Mouse (Mus musculus) megakaryocyte, adult 5-6 weeks (primary cell): ENCODE results near the gene Stn1. TPM values are rescaled to one million over a fixed set of nuclear protein-coding genes. Genes with fewer than 3 reads are reported as not detected.
"Not testable (repeated sequence)": the region's sequence is repeated elsewhere in the genome, so short reads cannot be mapped to it uniquely, and the experiment has no call there.

Experiments used
- ATAC-seq: 2 replicates; pipeline ENCODE4 v1.8.0; 2016; ENCODE audit warnings: mild to moderate bottlenecking, inconsistent platforms; ENCODE audit not compliant: poor library complexity, severe bottlenecking
- total RNA-seq, 2 experiments: library from RNA; stranded (forward) in 1 of 2; stranded (reverse) in 1 of 2; fragments of 153-499, 151-499 nt in 1 of 2; fragments of 221-1000, 200-1000 nt in 1 of 2; gene quantifications; 2 replicates each; pipeline versions ENCODE4 v1.2.3 to v1.2.4; 2015 to 2017

Gene Stn1
- 44.2 and 46.2 TPM in 2 replicates for total RNA-seq (2015)
- 39.2 and 44.9 TPM in 2 replicates for total RNA-seq (2017)

DNA sequence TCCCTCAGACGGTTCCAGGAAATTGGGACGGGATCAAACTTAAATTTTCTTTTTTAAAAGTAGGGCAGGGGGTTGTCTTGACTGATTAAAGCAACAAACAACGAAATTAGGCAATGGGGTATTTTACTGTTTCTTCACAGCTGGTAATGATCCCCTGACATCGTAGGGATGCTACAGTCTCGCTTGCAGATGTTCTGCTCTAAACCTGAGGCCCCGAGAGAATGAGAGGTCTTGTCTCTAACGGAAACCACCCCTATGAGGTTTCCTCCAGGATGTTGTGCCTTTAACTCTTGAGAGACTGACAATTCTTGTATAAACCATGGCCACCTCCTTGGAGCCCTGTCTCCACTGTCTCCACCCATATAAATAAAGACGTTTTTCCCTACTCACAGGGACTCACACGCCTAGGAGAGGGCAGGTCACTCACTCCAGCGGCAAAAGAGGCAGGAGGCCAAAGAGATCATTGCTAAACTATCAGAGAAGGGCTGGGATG lies at the start of gene Stn1:
Stn1 (minus strand) TSS at position 208 of the 493 bp plus-strand sequence.
- ATAC-seq, result no peak

DNA sequence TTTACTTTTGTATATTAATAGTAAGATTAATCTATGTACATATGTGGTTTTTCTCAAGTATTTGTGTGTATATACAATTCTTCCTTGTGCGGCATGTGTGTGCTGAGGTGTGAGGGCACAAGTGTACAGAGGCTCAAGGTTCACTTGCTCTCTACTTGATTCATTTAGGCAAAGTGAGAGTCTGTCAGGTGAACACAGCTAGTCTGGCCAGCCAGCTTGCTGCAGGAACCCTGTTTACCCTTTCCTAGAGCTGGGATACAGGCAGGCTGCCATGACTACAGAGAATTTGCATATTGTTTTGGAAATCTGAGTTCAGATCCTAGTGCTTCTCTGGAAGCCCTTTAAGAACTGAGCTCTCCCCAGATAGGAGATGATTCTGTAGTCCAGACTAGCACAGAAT lies 49.7 kb upstream of the Stn1 start:
- ATAC-seq, result no peak

DNA sequence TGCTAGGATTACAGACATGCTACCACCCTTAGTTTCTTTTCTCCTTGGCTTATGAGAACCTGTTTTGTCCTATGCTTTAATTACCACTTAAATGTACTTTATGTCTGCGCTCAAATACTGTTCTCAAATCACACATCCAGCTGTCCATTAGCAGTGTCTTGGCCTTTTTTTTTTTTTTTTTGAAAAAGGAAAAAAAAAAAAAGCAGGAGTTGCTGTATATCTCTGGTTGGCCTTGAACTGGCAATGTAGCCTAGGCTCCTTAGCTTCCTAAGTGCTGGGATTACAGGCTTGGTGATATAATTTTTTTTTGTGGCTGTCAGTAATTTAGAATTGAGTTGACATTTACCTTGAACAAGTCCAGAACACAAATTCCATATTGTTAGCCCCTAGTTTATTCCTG lies 48.5 kb upstream of the Stn1 start:
- ATAC-seq, result no peak

DNA sequence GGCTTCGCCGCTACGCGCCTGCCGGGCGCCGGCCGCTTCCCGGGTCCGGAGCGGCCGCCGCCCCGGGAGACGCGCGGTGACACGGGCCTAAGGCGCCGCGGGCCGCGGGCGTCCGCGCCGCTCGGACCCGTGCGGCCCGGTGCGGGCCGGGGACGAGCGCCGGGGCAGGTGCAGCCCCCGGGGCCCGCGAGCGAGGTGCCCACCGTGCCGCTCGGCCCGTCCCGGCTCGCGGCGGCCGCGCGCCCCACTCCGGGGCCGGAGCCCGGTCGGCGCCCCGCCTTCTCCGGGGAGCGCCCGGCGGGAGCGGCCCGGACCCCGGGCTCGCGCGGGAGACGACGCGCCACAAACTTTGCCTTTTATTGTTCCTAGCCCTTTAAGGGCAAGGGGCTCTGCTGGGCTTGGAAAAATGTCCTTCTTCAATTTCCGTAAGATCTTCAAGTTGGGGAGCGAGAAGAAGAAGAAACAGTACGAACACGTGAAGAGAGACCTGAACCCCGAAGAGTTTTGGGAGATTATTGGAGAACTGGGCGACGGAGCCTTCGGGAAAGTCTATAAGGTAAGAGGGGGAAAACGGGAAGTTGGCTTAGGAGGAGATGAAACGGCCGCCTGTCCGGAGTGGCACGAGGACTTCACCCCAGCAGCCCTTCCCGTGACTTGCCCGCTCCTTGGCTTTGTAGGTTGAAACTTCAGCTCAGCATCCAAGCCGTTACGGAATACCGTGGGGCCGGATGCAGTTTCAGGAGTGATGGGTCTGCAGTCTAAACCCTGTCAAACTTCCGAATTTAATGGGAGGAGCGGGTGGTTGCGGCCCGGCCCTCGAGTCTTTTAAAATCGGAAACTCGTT lies 42.7 kb upstream of the Stn1 start:
- peak; percentile 26 for ATAC-seq

DNA sequence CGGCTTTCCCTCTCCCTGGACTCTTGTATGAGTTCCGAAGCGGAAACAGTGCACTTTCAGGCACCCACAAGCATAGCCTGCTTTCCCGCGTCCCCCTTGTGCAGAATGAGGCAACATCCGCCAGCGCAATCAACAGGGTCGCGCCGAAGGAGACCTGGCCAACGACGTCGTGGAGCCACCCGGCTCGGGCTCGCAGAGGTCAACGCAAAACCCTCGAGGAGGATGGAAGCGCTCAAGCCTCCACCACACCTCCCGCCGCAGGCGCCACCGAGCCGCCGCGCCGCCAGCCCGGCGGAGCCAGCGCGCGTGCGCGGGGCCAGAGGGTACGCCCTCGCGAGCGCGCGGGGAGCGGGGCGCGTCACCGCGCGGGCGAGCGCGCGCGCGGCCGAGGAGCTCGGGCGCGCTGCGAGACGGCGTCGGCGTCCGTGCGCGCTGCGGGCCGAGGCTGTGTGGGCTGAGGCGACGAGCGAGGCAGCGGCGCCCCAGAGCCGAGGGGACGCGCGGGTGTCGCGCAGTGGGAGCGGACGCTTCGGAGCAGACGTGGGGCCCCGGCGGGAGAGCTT lies 42.0 kb upstream of the Stn1 start, which contains the start of gene Slk:
Slk (plus strand) TSS at position 454 of the 563 bp plus-strand sequence.
- ATAC-seq, result peak; percentile 86

DNA sequence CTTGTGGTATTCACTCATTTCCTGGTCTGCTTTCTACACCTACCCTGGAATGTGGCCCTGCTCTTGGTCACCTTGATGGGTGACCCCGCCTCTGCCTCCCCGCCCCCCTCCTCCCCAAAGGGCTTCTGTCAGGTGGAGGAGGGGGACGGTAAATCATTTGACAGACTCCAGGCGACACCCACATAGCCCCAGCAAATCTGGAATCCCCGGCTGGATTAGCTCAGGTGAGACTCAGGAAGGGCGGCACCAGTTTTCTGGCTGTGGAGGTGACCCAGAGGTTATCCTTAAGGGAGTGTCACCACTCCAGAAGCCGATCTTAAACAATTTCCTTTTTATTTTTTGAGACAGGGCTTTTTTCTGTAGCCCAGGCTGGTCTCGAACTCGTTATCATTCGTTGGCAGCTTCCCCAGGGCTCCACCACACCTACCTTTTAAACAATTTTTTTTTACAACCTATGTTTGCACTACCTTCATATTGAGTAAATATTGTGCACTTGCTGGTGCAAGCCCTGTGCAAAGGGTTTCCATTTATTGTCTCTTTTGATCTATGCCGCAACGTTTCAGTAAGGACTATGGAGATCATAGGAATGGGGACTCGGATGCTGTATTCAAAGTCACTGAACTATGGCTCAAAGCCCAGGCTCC lies 41.4 kb upstream of the Stn1 start:
- no peak for ATAC-seq

DNA sequence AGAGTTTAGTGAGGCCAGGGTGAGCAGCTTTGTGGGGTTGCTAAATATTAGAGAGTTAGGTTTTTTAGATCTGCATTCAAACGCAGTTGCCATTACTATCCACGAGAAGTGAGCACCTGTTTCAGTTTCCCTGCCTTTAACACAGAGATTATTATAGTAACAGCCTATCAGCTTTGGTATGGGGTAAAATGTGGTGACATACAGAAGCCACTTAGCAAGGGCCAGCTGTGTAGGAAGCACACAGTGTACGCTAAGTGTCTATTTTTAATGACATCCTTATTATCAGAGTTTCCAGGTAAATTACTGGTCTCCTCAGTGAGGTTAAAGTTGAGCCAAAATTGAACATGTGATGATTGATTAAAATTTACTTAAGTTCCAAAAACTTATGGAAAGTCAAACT lies 36.4 kb upstream of the Stn1 start:
- ATAC-seq, result no peak

DNA sequence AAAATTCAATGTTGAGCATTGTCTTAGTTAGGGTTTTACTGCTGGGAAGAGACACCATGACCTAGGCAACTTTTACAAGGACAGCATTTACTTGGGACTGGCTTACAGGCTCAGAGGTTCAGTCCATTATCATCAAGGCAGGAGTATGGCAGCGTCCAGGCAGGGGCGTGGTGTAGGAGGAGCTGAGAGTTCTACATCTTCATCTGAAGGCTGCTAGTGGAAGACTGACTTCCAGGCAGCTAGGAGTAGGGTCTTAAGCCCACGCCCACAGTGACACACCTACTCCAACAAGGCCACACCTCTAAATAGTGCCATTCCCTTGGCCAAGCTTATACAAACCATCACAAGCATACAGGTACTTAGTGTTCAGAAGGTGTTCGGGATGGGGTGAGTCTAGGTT lies 34.7 kb upstream of the Stn1 start:
- not testable (repeated sequence) for ATAC-seq

DNA sequence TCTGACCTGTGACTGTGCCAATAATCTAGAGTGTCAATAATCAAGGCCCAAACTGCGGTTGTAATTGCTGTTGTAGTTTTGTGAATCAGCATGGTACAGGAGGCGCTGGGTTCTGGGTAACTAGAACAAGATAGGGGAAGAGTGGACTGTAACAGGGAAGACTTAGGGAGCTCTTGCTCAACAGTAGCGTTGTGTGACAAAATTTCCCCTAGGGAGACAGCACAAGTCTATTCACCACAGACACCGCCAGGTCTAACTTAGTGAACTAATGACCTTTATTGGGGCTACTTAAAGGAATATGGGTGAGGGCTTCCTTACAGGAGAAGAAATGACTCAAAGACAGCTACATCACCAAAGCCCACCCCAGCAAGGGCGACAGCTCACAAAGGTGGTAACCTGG lies 32.7 kb upstream of the Stn1 start:
- peak; percentile 91 for ATAC-seq

DNA sequence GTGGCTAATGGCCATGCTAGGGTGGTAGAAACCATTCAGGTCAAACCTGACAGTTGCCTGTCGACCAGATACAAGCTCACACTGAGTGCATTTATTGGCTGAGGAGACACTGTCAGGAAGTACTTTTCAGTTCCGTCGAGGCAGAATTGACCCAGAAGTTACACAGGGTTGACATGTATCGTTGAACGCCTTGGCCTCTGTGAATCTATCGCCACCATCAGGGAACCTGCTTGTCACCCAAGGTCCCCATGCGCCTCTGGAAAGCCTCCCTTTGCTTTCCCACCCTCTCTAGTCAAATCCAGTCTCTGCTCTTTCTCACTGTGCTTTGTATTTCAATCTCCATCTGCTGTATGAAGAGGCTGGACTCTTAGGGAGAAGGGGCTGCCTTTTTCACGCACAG lies 28.7 kb upstream of the Stn1 start:
- no peak for ATAC-seq

DNA sequence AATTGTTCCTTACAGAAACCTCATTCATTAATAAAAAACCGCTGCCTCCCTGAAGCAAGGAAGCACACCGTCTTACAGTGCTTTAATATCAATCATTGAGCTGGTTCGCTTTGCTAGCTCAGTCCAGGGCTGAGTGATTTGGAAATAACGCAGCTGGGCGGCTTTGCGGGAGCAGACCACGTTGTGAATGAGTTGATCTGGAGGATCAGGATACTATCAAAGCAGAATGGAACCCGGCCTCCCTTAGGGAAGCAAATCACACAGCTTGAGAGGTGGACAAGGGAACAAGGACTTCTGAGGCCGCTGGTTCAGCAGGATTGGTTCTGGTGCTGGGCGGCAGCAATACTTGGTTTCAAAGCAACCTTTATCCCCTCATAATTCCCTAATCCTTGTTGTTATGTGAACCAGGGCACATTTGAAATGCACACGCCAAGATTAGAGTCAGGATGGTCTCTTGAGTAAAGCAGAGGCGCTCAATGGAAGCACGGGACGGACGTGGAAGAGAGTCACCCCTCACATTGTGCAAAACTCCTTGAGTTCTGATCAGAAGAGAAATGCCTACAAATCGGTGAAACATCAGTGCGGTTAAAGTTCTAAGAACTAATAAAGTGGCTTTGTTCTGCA lies 27.8 kb upstream of the Stn1 start:
- no peak for ATAC-seq

DNA sequence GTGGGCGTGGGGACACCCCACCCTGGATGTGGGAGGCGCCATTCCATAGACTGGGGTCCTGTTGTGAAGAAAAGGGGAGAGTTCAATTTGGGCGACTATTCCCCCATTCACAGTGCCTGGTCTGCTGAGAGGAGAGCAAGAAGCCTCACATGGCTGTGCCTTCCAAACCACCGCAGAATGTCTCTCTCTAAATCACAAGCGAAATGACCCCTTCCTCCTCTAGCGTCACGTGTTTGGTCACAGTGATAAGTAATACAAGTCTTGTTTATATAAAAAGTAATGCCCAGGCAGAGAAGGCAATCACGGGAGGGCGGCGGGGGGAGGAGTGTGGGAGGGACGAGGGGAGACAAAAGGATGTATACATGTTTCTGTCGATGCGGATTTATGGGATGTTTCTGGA lies 26.4 kb upstream of the Stn1 start:
- no peak for ATAC-seq

DNA sequence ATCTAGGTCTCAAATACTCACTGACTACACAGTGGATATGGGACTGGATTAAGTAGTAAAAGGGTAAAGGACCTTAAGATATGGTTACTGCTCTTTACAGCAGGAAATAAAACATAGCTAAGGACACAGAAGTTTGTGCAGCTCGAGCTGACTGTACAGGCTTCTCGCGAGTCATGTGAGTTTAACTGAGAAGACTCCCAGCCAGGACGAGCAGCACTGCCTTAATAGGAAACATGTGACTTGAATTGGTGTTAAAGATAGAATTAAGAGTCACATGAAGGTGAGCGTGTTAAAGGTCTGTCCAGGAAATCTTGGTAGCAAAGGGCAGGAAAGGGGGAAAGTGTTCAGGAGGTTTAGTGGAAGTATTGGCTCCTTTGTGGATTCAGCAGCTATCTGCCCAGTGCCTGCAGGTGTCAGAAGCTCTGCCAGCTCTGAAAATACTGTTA lies 24.7 kb upstream of the Stn1 start:
- no peak for ATAC-seq

DNA sequence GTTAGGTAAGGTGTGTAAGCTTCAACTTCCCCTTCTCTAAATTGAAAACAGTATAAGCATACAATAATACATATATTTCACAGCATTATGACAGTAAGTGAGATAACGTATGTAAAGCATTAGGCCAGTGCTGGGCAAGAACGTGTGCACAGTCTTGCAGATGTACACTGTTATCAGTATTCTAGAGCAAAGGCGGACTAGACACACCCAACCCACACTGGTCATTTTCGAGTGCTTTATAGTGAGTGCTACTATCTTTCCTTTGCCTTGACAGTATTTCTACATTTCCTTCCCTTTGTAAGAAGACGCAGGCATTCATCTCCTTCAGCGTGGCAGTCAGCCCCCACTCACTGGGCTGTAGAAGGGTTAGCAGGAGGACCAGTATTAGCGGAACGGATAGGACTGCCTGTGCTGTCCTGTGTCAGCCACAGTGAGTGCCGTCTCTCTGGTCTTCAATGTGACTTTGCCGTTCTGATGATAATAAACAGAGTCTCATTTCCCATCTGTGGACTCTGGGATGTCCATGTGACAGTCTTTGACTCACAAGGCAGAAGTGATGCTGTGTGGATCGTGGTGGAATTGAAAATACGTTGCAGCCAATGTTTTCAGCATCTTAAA lies 23.3 kb upstream of the Stn1 start:
- ATAC-seq, result peak; percentile 51

DNA sequence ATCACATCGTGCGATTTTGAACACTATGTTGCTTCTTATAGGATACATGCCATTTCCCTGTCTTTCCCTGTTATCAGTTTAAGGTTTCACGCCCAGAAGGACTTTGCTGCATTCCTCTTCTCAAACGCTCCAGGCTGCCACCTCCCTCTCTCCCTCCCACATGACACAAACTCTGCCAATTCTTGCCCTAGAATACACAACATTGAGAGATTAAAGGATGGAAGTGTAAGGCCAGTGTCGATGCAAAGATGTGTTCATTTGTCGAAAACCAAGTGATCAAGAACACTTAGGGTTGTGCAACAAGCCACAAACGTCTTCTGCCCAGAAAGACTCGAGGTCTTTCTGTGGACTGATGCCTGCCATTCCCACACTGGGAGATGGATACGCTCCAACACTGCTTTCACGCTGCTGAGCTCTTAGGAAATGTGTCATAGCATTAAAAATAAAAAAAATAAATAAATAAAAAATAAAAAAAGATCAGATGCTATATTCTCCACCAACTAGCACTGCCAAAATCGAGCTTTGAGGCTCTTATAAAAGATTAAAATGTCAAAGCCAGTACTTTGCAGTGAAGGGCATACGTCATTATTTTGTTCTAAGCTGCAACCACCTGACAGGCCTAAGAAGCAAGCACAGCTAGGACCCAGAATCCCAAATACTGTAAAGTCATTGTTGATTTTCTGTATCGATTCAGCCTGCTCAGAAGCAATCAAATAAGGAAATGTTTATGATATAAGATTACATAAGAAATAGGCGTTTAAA lies 22.6 kb upstream of the Stn1 start:
- ATAC-seq, result no peak

DNA sequence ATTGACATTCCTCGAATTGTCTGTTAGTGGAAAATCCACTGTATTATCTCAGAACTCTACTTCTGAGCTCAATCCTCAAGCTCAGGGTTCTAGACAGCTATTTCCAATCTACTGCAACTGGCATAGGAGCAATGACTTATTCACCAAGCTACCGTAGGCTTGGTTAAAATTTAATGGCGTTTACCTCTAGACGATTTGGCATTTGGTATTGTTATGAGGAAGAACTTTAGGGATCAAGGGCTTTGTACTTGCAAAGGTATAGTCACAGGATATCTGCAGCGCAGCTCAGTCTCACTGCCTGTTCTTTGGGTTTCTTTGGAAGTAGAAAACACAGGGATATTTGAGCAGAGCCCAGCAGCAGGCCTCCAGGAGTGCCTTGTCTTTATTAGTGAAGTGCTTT lies 21.8 kb upstream of the Stn1 start:
- ATAC-seq, result no peak

DNA sequence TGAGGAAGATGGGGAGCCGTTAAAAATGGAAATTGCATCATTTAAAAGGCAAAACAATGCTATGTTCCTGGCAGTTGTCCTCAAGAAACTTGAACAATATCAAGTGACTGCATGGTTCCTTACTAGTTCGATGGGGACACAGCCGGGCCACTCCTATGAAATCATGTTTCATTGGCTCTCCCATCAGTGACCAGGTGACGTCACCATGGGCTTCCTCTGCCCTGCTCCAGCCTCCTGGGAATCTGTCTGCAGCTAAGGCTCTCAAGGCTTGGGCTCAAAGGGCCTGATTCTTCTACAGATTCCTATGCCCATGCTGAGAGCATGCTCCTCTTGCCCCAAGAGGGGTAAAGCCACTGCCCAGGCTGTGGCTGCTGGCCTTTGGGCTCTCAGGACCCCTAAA lies 12.3 kb upstream of the Stn1 start:
- ATAC-seq, result no peak

DNA sequence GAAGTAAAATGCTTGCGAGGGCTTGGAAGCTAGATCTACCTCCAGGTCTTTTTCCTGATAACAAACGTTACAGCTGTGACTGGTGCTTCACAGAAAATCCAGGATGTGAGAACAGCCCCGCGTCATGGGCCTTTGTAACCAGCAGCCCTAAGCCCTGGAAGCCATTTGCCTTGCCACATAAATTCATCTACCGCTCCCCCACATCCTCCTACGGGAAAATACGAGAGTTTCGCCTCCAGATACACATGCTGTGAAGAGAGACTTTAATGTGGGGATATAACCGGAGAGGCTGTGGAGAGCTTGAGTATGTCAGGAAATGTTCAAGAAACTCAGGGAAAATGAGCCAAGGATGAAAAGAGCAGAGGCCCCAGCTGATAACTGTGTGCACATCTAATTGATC lies 11.9 kb upstream of the Stn1 start:
- no peak for ATAC-seq

DNA sequence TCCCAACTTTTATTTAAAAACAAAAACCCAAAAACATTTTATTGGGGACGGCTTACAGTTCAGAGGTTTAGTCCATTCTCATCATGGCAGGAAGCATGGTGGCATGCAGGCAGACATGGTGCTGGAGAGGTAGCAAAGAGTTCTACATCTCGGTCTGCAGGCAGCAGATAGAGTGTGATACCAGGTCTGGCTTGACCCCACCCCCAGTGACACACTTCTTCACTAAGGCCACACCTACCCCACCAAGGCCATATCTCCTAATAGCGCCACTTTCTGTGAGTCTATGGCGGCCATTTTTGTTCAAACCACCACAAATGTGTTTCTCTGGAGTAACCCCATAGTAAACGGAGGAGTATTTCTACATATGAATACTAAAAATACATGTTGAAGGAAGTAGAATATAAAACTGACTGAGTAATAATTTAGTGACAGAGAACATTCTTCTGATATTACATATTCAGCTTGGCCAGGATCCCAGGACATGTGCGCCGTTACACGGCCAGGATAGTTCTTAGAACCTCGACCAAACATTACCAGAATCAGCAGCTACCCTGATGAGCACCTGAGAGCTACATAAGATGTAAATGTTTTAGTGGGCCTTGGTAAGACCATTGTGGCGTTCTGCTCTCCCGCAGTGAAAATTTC lies 11.2 kb upstream of the Stn1 start:
- ATAC-seq, result no peak

DNA sequence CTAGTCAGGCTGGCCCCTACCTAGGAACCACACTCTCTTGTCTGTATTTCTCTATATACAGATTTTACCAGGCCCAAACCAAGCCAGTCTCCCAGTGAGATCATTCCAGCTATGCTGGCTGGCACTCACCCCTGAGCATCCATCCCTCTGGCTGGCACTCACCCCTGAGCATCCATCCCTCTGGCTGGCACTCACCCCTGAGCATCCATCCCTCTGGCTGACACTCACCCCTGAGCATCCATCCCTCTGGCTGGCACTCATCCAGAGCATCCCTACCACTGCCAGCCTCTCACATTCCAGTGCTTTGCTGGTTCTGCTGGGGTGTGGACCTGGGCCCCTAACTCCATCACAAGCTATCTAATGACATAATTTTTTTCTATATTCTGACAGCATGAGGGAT lies 8.2 kb upstream of the Stn1 start:
- ATAC-seq, result no peak
